Mouse (Mus musculus) cerebellum, postnatal 36 days (tissue): ENCODE measurements around the gene Lin52.

ENCODE experiments used
- DNase-seq, 2 experiments: peaks; one replicate each; pipeline ENCODE4 v3.0.0; 2021 to 2022; ENCODE audit warnings: mixed read lengths in 2 of 2

The Lin52 gene

GRCm38 (mm10) chr12:84546028-84546427 lies 94.8 kb downstream of the Lin52 start:
- peak; percentile 70 to 71 for DNase-seq

DNA sequence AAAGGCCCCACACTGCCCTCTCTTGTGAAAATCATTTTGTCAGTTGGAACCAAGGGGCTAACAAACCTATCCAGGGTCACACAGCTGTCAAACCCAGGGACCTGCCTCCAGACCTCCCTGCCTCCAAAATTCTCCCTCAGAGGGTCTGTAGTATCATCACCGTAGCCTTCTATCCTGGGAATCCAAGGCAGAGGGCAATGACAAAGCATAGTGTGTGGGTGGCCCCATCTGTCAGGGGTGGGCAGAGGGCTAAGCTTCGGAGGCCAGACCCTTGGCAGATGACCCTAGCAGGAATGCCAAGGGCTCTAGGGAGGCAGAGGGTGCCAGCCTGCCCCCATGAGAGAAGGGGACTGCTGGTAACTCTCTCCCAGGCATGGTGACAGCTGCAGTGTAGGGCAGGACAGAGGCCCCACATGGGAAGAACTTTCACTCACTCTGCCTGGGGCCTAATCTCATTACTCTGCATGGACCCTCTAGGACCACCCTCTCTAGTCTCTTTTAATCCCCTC lies 95.4 kb downstream of the Lin52 start:
- DNase-seq, result no peak

GRCm38 (mm10) chr12:84548251-84548650 lies 97.0 kb downstream of the Lin52 start:
- no peak for DNase-seq

DNA sequence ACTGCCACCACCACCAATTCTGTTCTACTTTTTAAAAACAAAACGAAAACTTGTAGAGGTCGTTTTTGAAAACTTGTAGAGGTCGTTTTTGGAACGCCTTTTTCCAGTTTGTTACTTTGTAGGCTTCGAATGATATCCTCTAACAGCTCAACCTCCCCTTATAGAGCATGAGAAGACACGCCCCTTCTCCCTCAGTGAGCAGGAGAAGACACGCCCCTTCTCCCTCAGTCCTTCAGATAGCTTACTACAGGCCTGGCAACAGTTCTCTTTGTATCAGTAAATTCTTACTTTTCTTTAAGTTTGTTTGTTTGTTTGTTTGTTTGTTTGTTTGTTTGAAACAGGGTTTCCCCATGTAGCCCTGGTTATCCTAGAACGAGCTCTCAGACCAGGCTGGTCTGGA lies 104.0 kb downstream of the Lin52 start:
- DNase-seq, result no peak

- no peak for DNase-seq
Observed at GRCm38 (mm10) chr12:84562558-84562957, 111.3 kb downstream of the Lin52 start.

DNA sequence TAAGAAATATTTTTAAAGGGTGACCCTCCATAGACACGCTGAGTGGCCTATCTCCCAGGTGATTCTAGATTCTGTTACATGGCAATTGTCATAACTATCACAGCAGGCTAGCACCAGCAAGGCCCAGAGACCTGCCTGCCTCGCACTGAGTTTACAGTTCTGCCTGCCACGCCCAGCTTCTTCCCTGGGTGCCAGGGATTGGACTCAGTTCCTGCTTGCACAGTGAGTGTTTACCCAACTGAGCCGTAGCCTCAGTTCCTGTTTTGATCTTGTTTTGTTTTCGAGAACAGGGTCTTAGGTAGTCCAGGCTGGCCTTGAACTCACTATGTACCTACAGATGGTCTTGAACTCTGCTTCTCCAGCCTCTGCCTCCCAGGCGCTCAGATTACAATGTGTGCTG lies 116.4 kb downstream of the Lin52 start:
- no peak for DNase-seq

DNA sequence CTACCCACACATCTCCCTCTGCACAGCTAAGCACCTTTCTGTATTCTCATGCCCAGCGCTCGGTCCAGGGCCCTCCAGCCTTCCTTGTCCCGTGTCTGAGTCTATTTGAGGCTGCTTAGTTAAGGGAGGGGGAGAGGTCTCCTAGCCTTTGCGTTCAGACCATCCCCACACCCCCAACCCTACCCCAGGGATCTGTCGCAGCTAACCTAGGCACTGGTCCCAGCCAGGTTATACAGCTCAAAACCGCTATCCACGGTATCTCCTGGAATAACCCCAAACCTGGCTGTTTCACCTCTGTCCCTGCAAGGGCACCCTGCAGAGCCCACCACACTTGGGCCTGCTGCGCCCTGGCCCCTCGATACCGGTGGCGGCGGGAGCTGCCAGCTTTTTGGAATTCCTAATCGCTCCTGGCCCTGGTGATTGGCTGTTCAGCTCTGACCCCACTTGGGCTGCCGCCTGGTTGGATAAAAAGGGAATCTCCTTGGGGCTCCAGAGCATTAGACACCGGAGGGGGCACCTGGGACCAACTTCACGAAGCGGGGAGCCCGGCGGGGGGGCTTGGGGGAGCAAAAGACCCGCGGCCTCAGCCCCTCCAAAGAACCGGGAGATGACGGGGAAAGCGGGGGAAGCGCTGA lies 118.2 kb downstream of the Lin52 start, which contains the start of gene Vsx2:
TSS of gene Vsx2 (plus strand) at position 427 of the 635 bp plus-strand sequence.
- no peak for DNase-seq

DNA sequence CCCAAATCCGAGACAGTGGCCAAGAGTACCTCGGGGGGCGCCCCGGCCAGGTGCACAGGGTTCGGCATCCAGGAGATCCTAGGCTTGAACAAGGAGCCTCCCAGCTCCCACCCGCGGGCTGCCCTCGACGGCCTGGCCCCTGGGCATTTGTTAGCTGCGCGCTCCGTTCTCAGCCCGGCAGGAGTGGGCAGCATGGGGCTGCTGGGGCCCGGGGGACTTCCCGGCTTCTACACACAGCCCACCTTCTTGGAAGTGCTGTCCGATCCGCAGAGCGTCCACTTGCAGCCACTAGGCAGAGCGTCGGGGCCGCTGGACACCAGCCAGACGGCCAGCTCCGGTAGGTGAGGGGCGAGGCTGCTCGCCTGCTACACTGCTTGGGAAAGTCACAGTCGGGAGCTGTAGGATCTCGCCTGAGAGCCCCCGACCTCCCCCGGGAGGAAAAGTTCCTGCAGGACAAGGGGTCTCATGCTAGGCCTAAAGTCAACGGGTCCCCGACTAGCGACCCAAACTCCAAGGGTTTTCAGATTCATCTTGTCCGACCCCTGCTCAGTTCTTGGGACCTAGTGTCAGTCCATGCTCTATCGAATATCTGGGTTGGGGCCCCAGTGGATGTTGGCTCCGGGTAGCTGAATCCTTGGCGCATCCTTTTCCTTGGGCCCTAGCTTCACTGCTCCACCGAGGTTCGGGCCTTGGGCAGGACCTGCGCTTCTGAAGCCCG lies 118.9 kb downstream of the Lin52 start:
- no peak for DNase-seq

DNA sequence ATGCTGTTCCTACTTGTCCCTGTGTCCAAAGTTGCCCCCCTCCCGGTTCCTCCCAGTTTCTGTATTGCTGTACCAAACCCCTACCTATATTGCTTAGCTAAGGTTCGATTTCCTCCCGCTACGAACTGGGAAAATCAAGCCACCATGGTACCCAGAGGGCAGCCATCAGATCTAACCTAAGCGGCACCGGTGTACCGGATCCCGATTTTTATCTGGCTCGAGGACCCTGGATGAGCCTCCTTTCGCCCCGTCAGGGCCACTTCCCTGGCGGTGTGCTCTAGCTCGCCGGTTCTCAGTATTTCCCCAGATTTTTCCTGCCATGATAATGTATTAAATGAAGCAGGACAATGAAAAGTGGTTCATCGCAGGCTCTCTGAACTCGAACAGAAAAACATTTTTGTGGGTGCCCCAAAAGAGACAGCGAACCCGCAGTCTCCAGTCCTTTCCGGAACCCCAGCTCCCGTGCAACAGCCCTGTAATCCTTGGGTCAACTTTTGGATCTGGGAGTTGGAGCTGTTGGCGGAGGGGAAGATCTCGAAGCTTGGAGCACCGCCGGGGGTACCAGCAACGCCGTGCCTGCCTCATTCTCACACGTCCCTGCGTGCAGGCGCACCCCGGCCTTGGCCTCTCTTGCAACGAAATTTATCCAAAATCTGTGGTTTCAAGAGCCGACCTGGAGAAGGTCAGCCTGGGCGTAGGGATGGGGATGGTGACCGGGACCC lies 119.6 kb downstream of the Lin52 start:
- DNase-seq, result peak in 1 of 2 experiments; percentile 5

DNA sequence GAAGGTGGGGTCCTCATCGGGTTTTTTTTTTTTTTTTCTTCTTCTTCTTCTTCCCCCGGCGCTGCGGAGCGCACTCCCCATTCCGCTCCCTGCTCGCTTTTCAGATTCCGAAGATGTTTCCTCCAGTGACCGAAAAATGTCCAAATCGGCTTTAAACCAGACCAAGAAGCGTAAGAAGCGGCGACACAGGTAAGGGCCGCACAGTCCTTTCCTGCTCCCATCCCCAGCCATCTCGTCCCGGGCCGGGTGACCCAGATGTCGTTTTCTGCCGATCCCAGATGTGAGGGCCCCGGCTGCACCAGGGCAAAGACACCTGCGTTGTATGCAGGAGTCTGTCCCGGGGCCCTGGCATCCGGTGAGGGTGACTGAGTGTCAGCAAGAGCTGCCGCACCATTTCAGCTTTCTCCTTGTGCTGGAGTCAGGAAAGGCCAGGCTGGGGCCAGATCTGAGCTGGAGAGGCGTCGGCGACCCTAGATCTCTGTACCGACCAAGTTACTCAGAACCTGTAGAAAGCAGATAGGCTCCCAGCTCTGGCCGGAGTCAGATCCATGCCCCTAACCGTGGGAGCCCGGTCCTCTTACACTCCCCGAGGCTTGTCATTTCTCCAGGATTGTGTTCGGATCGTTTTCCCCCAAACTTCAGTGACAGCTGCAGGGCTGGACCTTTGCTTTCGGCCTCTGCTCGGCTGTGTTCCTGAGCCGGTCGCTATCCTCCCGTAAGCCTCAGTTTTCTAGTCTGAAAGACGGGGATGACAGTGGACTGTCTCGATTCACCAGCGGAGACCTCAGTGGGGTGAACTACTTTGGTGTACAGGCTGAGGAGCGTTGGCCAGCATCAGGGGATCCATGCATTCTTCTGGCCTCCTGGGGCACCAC lies 120.5 kb downstream of the Lin52 start:
- peak; percentile 10 to 38 for DNase-seq

GRCm38 (mm10) chr12:84572341-84572720 lies 121.1 kb downstream of the Lin52 start:
- no peak for DNase-seq

DNA sequence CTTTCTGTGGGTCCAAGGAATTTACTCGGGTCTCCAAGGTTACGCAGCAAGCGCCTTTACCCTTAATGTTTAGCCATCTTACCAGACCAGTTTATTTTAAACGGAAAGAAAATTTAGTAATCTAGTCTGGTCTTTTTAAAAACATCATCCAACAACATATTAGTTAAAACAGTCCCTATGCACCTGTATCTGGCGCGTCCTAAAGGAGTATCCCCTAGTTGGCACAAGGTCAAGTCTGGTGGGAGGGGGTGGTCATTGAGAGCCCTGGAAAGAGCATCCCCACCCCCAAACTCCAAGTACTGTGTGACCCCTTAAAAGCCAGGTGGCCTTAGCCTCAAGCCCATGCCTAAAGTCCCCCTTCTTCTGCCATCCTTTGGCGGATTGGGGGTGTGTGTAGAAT lies 121.9 kb downstream of the Lin52 start:
- DNase-seq, result no peak

- DNase-seq, result no peak
Observed at GRCm38 (mm10) chr12:84577768-84578439, 126.7 kb downstream of the Lin52 start.

GRCm38 (mm10) chr12:84578440-84578770 lies 127.2 kb downstream of the Lin52 start:
- DNase-seq, result no peak

GRCm38 (mm10) chr12:84581285-84581684 lies 130.1 kb downstream of the Lin52 start:
- DNase-seq, result no peak

GRCm38 (mm10) chr12:84589825-84590761 lies 138.9 kb downstream of the Lin52 start:
- peak; percentile 98 to 99 for DNase-seq
